Mouse (Mus musculus): ENCODE measurements around the gene Piezo1. TPM values are rescaled to one million over a fixed set of nuclear protein-coding genes. Genes with fewer than 3 reads are reported as not detected.

Piezo1 gene
- polyA plus RNA-seq, 1 experiment from 2014 or later = 2.1 TPM

GRCm38 (mm10) chr8:122556030-122557009, 5.2 kb upstream of the Piezo1 start:
- H3K4me2 ChIP-seq = no peak overlapping the region
- H3K27me3 ChIP-seq (replicated peaks) = peaks cover 10% of the 10 kb centered on the region
- no peak overlapping the region for H3K4me3 ChIP-seq (replicated peaks)
- no peak for ATAC-seq (ENCODE audit: low FRiP score)
- H3K36me3 ChIP-seq = no peaks in the 10 kb centered on the region
- H3K9ac ChIP-seq (replicated peaks) = no peak overlapping the region
- no peaks in the 10 kb centered on the region for H3K9me3 ChIP-seq (replicated peaks)
- WGBS = 67% methylated on average over 12 of the region's 12 CpGs
- H3K27ac ChIP-seq (replicated peaks) = 0 out of 2 replicates have a peak overlapping the region, but pooled peaks have one; percentile 37
- H3K4me1 ChIP-seq = peaks cover 7% of the 10 kb centered on the region

GRCm38 (mm10) chr8:122554786-122555185, 3.7 kb upstream of the Piezo1 start:
- Histone ChIP-seq H3K4me2 (no peak overlapping the region), H3K9me3 (replicated peaks) (no peaks in the 10 kb centered on the region), H3K36me3 (no peaks in the 10 kb centered on the region), H3K27me3 (replicated peaks) (peaks cover 21% of the 10 kb centered on the region), H3K4me1 (peaks cover 19% of the 10 kb centered on the region), H3K4me3 (replicated peaks) (no peak overlapping the region), H3K27ac (replicated peaks) (no peak overlapping the region), H3K9ac (replicated peaks) (no peak overlapping the region)
- WGBS = 68% methylated on average over 6 of the region's 6 CpGs
- ATAC-seq (ENCODE audit: low FRiP score) = no peak

GRCm38 (mm10) chr8:122550995-122551264, 199 bp downstream of the Piezo1 start:
- ATAC-seq (ENCODE audit: low FRiP score) = 0 out of 2 replicates have a peak, but pooled peaks have one; percentile 41
- H3K9me3 ChIP-seq (replicated peaks) = no peaks in the 10 kb centered on the region
- under 1% methylated on average over 41 of the region's 43 CpGs for WGBS
- H3K4me3 ChIP-seq (replicated peaks) = peak overlapping the region; percentile 54
- H3K4me2 ChIP-seq = peak overlapping the region; percentile 91
- H3K27me3 ChIP-seq (replicated peaks) = peaks cover 39% of the 10 kb centered on the region
- peak overlapping the region; percentile 53 for H3K9ac ChIP-seq (replicated peaks)
- peaks cover 18% of the 10 kb centered on the region for H3K4me1 ChIP-seq
- H3K36me3 ChIP-seq = no peaks in the 10 kb centered on the region
- peak overlapping the region; percentile 41 for H3K27ac ChIP-seq (replicated peaks)

DNA sequence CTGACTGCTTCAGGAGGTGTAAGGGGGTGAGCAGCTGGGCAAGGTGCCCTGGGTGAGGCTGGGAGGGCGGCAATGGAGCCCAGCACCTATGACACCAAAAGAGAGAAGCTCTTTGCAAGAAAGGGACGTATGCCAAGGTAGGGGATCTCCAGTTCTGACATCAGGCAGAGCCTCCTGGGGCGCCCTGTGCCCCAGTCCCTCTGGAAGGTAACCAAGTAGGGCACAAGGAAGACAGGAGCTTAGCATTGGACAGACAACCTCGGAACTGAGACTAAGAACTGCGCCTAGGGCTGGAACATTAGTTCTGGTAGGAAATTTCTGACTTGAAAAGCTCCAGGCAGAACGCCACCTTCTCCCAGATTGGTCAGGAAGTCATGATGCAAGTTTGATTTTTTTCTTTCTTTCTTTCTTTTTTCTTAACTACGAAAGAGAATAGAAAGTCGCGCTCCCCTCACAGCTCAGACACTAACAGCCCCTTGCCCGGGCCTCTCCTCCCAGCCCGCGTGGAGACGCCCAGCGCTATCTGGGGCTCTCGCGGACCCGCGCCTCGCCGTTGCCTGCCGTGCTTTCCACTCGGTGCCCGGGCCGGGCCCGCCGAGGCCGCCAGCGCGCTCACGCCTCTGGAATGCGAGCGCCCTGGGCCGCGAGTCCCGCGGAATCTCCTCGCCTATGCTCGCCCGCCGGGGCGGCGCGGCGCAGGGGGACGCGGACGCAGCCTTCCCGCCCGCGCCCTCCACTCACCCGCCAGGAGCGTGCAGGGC, 715 bp downstream of the Piezo1 start:
- no peaks in the 10 kb centered on the region for H3K36me3 ChIP-seq
- H3K9me3 ChIP-seq (replicated peaks) = no peaks in the 10 kb centered on the region
- peak; percentile 21; the same call in 1 of the 2 replicates for ATAC-seq (ENCODE audit: low FRiP score)
- H3K27me3 ChIP-seq (replicated peaks) = peaks cover 39% of the 10 kb centered on the region
- H3K4me3 ChIP-seq (replicated peaks) = peak overlapping the region; percentile 54
- peak overlapping the region; percentile 53 for H3K9ac ChIP-seq (replicated peaks)
- peak overlapping the region; percentile 91 for H3K4me2 ChIP-seq
- 5% methylated on average over 52 of the region's 52 CpGs for WGBS
- peaks cover 18% of the 10 kb centered on the region for H3K4me1 ChIP-seq
- H3K27ac ChIP-seq (replicated peaks) = peak overlapping the region; percentile 41

DNA sequence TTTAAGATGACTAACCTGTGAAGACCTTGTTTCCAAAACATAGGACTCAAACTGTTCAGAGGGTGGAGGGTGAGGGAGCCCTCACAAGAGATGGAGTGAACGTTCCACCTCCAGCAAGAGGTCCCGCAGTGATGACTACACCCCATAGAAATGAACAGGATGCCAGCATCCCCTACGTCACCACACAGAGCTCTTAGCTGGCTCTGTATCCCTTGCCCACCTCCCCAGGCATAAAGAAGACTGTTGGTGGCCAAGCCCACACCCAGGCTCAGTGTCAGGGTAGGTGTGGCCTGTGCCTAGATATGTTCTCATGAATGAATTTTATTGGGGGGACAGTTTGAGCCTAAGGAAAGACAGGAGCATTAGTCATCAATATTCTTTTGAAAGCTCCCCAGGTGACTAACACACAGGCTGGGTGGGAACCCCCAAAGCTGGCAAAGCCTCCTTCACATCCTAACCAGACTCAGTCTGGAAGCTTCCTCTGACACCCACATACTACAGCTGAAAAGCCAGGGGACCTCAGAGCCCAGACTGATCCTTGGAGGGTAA, 2.2 kb downstream of the Piezo1 start:
- WGBS = 89% methylated on average over 3 of the region's 3 CpGs

GRCm38 (mm10) chr8:122548331-122548730, 2.8 kb downstream of the Piezo1 start:
- no peaks in the 10 kb centered on the region for H3K36me3 ChIP-seq
- H3K9me3 ChIP-seq (replicated peaks) = no peaks in the 10 kb centered on the region
- no peak overlapping the region for H3K4me3 ChIP-seq (replicated peaks)
- H3K4me1 ChIP-seq = peaks cover 18% of the 10 kb centered on the region
- no peak overlapping the region; the same call in 1 of the 2 replicates for H3K4me2 ChIP-seq
- H3K9ac ChIP-seq (replicated peaks) = no peak overlapping the region
- no peak overlapping the region for H3K27ac ChIP-seq (replicated peaks)
- ATAC-seq (ENCODE audit: low FRiP score) = no peak
- 54% methylated on average over 13 of the region's 13 CpGs for WGBS
- H3K27me3 ChIP-seq (replicated peaks) = peaks cover 39% of the 10 kb centered on the region

More for the DNA sequence above, 2.2 kb downstream of the Piezo1 start:
- Histone ChIP-seq H3K27ac (replicated peaks) (no peak overlapping the region), H3K4me2 (0 out of 2 replicates have a peak overlapping the region, but pooled peaks have one; percentile 91), H3K4me1 (peaks cover 18% of the 10 kb centered on the region), H3K36me3 (no peaks in the 10 kb centered on the region), H3K9me3 (replicated peaks) (no peaks in the 10 kb centered on the region), H3K4me3 (replicated peaks) (no peak overlapping the region), H3K9ac (replicated peaks) (no peak overlapping the region), H3K27me3 (replicated peaks) (peaks cover 39% of the 10 kb centered on the region)
- ATAC-seq (ENCODE audit: low FRiP score) = no peak

DNA sequence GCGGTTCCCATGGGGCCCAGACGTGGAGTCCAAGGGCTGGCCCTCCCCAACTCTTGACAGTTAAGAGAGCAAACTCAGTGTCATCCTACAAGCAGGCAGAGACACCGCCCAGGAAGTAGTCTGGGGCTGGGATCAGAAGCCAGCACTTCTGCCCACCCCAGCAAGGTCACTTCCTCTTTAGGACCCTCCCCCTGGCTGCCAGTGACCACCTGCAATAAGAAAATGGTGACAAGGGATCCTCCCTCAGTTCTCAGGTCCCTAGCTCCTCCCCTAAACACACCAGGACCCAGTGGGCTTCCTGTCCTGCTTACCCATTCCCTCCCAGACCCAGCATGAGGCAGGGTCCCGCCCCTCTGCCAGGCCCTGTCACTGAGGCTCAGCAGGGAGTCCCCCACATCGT, 3.3 kb downstream of the Piezo1 start:
- WGBS = 23% methylated on average over 5 of the region's 5 CpGs
- Histone ChIP-seq H3K4me1 (peaks cover 18% of the 10 kb centered on the region), H3K36me3 (no peaks in the 10 kb centered on the region), H3K4me2 (no peak overlapping the region; the same call in 1 of the 2 replicates), H3K27me3 (replicated peaks) (peaks cover 39% of the 10 kb centered on the region), H3K9ac (replicated peaks) (no peak overlapping the region), H3K4me3 (replicated peaks) (no peak overlapping the region), H3K9me3 (replicated peaks) (no peaks in the 10 kb centered on the region), H3K27ac (replicated peaks) (no peak overlapping the region)
- ATAC-seq (ENCODE audit: low FRiP score) = no peak

DNA sequence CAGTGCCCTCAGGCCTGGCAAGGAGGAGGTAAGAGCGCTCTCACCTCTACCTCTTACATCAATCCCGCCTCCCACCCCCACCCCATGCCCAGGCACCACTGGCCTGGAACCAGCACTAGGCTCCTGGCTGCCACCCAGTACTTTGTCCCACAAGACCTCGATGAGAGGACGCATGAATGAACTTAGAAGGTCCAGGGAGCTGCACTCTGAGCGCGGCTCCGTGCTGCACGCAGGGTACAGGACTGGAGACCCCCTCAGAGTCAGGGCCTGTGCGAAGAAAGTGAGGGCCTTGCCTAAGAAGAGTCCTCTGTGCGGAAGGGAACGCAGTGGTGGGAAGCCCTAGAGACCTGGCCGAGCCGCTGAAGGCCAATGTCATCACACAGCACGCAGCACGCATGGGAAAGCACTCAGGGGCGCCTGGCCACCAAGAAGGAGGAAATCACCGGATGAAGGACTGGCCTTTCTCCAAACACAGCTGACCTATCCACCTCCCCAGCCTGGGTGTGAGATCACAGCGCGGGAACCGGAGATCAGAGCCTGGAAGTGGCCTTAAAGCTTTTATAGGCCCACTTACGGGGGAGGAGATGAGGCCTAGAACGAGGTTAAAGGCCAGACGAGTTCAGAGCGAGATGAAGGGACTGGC, 4.2 kb downstream of the Piezo1 start:
- peaks cover 18% of the 10 kb centered on the region for H3K4me1 ChIP-seq
- no peaks in the 10 kb centered on the region for H3K36me3 ChIP-seq
- H3K27ac ChIP-seq (replicated peaks) = no peak overlapping the region
- peaks cover 35% of the 10 kb centered on the region for H3K27me3 ChIP-seq (replicated peaks)
- WGBS = 58% methylated on average over 24 of the region's 24 CpGs
- H3K4me2 ChIP-seq = 0 out of 2 replicates have a peak overlapping the region, but pooled peaks have one; percentile 0
- no peak for ATAC-seq (ENCODE audit: low FRiP score)
- H3K9ac ChIP-seq (replicated peaks) = no peak overlapping the region
- H3K4me3 ChIP-seq (replicated peaks) = no peak overlapping the region
- H3K9me3 ChIP-seq (replicated peaks) = no peaks in the 10 kb centered on the region

DNA sequence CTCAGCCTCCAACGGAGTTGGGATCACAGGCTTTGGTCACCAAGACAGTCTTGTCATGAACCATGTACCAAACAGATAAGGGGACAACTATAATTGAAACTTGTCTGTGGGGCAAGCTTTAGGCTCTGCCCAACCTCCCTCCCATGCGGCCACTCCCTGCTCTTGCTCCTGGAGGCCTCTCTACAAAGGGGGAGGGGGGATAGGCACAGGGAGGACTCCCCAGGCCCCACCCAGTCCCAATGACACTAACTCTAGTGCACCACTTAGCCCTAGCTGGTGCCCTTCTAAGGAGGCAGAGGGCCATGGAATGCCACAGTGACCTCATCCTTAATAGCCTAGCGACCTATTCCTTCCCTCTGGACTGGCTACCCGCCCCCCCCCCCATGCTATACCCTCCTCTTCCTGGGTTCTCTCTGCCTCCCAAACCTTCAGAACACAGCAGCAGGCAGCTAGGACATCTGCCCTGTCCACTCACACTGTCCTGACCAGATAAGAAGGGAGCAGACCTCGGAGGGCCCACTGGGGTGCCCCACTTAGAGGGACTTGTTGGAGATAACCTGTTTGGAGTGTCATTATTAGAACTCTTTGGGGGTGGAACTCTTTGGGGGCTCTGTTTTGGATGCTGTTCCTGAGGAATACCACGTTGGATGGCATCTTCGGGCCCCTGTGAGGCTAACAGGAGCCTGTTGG, 4.9 kb downstream of the Piezo1 start:
- Histone ChIP-seq H3K4me3 (replicated peaks) (no peak overlapping the region), H3K36me3 (no peaks in the 10 kb centered on the region), H3K27me3 (replicated peaks) (peaks cover 28% of the 10 kb centered on the region), H3K9ac (replicated peaks) (no peak overlapping the region), H3K27ac (replicated peaks) (no peak overlapping the region), H3K4me1 (peaks cover 14% of the 10 kb centered on the region), H3K9me3 (replicated peaks) (no peaks in the 10 kb centered on the region), H3K4me2 (no peak overlapping the region)
- no peak for ATAC-seq (ENCODE audit: low FRiP score)
- 79% methylated on average over 6 of the region's 7 CpGs for WGBS

- H3K4me2 ChIP-seq = no peak overlapping the region
- no peak overlapping the region for H3K4me3 ChIP-seq (replicated peaks)
- WGBS = 90% methylated on average over 8 of the region's 8 CpGs
- H3K27me3 ChIP-seq (replicated peaks) = peaks cover 11% of the 10 kb centered on the region
- H3K9me3 ChIP-seq (replicated peaks) = no peaks in the 10 kb centered on the region
- no peaks in the 10 kb centered on the region for H3K36me3 ChIP-seq
- H3K27ac ChIP-seq (replicated peaks) = no peak overlapping the region
- no peak for ATAC-seq (ENCODE audit: low FRiP score)
- H3K4me1 ChIP-seq = 0 out of 2 replicates have a peak, but pooled peaks cover 3% of the 10 kb centered on the region
- no peak overlapping the region for H3K9ac ChIP-seq (replicated peaks)
Measured at GRCm38 (mm10) chr8:122544138-122544537, 7.0 kb downstream of the Piezo1 start.
